Mouse (Mus musculus): ENCODE measurements around the gene Ntn4. TPM values are rescaled to one million over a fixed set of nuclear protein-coding genes. Genes with fewer than 3 reads are reported as not detected.
A peak's percentile ranks its signal among the peaks of the same experiment; 100 is the strongest.

Gene Ntn4
- polyA plus RNA-seq, 1 experiment from 2014 or later, result 0.50 TPM

DNA sequence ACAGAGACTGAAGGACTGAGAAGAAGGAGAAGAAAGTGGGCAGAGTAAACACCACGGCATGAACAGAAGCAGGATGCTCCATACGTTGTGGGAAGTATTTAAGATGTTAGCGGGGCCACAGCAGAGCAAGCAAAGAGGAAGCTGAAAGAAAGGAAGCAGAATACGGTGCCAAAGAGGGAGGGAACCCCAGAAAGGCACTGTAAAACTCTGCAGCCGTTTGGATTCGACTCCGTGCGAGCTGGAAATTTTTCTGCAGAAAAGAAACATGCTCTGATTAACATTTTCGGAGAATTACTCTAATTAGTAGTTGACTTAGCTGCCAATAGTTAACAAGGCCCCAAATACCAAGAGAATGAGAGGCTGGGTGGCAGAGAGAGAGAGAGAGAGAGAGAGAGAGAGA, 127.7 kb downstream of the Ntn4 start:
- Histone ChIP-seq H3K36me3 (ENCODE audit: control insufficient read depth, insufficient read depth, low read length) (no peaks in the 10 kb centered on the region), H3K4me2 (ENCODE audit: low read length) (no peak overlapping the region), H3K27me3 (ENCODE audit: control insufficient read depth, insufficient read depth, low read depth, low read length) (no peaks in the 10 kb centered on the region), H3K9me3 (replicated peaks; ENCODE audit: control insufficient read depth, low read length, poor library complexity, severe bottlenecking) (no peaks in the 10 kb centered on the region), H3K9ac (ENCODE audit: low read depth, low read length) (no peak overlapping the region), H3K4me3 (ENCODE audit: low read depth, low read length) (no peak overlapping the region), H3K27ac (ENCODE audit: low read length) (no peak overlapping the region), H3K4me1 (ENCODE audit: control insufficient read depth, insufficient read depth, low read length) (peaks cover 2% of the 10 kb centered on the region; the same call in 1 of the 2 replicates)
- no peak for ATAC-seq
- WGBS, result 65% methylated on average over 9 of the region's 9 CpGs

DNA sequence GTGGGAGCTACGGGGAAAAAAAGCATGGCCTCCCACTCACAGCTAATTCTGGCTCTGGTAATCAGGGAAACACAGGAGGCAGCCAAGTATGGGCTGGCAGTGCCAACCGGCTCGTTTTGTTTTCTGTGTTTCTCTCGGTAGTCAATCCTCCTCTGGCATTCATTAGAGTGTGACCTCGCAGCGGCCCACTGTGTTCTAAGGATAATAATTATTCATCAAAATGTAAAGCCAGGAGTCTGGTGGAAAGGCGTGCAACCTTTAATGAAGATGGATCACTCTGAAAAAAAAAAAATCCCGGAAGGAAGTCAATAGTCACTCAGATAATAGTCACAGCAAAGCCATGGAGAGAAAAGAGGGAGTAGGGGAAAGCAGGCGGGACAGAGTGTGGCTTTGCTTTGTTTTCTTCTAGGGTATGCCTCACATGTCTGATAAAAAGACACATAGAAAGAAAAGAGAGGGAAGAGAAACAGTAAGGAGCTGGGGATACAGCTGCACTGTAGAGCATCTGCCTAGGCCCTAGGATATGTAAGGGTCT, 131.5 kb downstream of the Ntn4 start:
- Histone ChIP-seq H3K9me3 (replicated peaks; ENCODE audit: control insufficient read depth, low read length, poor library complexity, severe bottlenecking) (no peaks in the 10 kb centered on the region), H3K36me3 (ENCODE audit: control insufficient read depth, insufficient read depth, low read length) (no peaks in the 10 kb centered on the region), H3K4me3 (ENCODE audit: low read depth, low read length) (no peak overlapping the region), H3K4me2 (ENCODE audit: low read length) (no peak overlapping the region), H3K9ac (ENCODE audit: low read depth, low read length) (no peak overlapping the region), H3K4me1 (ENCODE audit: control insufficient read depth, insufficient read depth, low read length) (peaks cover 2% of the 10 kb centered on the region; the same call in 1 of the 2 replicates), H3K27me3 (ENCODE audit: control insufficient read depth, insufficient read depth, low read depth, low read length) (no peaks in the 10 kb centered on the region), H3K27ac (ENCODE audit: low read length) (no peak overlapping the region)
- 32% methylated on average over 9 of the region's 9 CpGs for WGBS
- peak; percentile 66 for ATAC-seq

DNA sequence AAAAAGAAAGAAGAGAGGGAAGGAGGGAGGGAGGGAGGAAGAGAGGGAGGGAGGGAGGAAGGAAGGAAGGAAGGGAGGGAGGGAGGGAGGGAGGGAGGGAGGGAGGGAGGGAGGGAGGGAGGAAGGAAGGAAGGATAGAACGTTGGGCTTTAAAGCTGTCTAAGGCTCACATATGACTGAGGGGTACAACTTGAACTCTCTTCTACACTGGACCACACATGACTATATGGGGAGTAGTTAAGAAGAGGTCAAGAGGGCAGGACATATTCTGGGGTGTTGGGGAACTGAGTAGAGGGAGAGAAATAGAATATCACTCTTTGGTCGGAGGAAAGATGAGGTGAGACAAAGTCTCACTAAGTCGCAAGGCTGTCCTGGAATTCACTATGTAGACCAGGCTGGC, 132.0 kb downstream of the Ntn4 start:
- H3K4me3 ChIP-seq (ENCODE audit: low read depth, low read length), result no peak overlapping the region
- H3K36me3 ChIP-seq (ENCODE audit: control insufficient read depth, insufficient read depth, low read length), result no peaks in the 10 kb centered on the region
- peaks cover 2% of the 10 kb centered on the region; the same call in 1 of the 2 replicates for H3K4me1 ChIP-seq (ENCODE audit: control insufficient read depth, insufficient read depth, low read length)
- H3K9ac ChIP-seq (ENCODE audit: low read depth, low read length), result no peak overlapping the region
- no peak for ATAC-seq
- no peaks in the 10 kb centered on the region for H3K9me3 ChIP-seq (replicated peaks; ENCODE audit: control insufficient read depth, low read length, poor library complexity, severe bottlenecking)
- no peaks in the 10 kb centered on the region for H3K27me3 ChIP-seq (ENCODE audit: control insufficient read depth, insufficient read depth, low read depth, low read length)
- H3K4me2 ChIP-seq (ENCODE audit: low read length), result no peak overlapping the region
- H3K27ac ChIP-seq (ENCODE audit: low read length), result no peak overlapping the region
- WGBS, result 86% methylated on average over 3 of the region's 3 CpGs

DNA sequence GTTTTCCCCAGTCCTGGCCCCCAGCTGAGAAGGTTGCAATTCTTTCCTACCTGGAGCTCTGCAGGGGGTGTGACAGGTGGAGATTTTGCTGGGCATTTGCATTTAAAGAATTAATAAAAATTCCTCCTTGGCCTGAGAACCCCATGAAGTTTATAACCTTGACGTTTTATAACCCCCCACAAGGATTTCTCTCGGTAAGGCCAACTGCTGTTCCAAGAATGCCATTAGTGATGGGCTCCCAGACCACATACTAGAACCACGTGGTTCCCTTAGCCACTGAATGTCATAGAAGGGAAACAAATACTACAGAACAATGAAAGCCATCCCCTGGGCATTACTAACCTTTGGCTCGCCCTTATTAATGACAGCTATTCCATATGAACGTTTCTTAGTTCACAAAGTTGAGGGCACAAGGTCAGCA, 136.3 kb downstream of the Ntn4 start:
- peaks cover 2% of the 10 kb centered on the region; the same call in 1 of the 2 replicates for H3K4me1 ChIP-seq (ENCODE audit: control insufficient read depth, insufficient read depth, low read length)

DNA sequence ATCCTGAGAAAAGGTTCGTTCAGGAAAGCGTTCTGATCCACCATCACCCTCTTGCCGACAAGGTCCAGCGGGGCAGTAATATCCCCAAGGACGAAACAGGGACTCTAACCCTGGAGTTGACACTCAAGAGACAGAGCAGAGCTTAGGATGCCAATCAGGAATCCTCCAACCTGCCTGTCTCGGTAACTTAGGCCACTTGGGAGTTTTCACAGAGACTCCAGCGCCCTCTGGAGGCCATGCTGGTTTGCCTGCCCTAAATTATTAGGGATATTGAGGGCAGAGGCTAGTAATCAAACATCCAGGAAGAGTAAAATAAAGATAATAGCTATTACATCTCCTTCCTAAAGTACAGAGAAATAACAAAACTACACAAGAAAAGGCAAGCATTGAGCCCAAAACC, 136.9 kb downstream of the Ntn4 start:
- Histone ChIP-seq H3K4me2 (ENCODE audit: low read length) (no peak overlapping the region), H3K9ac (ENCODE audit: low read depth, low read length) (no peak overlapping the region), H3K27ac (ENCODE audit: low read length) (no peak overlapping the region), H3K36me3 (ENCODE audit: control insufficient read depth, insufficient read depth, low read length) (no peaks in the 10 kb centered on the region), H3K4me1 (ENCODE audit: control insufficient read depth, insufficient read depth, low read length) (no peaks in the 10 kb centered on the region), H3K9me3 (replicated peaks; ENCODE audit: control insufficient read depth, low read length, poor library complexity, severe bottlenecking) (no peaks in the 10 kb centered on the region), H3K27me3 (ENCODE audit: control insufficient read depth, insufficient read depth, low read depth, low read length) (no peaks in the 10 kb centered on the region), H3K4me3 (ENCODE audit: low read depth, low read length) (no peak overlapping the region)
- no peak for ATAC-seq
- 52% methylated on average over 7 of the region's 7 CpGs for WGBS

More for the DNA sequence above, 136.3 kb downstream of the Ntn4 start:
- no peak overlapping the region for H3K9ac ChIP-seq (ENCODE audit: low read depth, low read length)
- H3K27ac ChIP-seq (ENCODE audit: low read length), result no peak overlapping the region
- H3K4me2 ChIP-seq (ENCODE audit: low read length), result no peak overlapping the region
- H3K36me3 ChIP-seq (ENCODE audit: control insufficient read depth, insufficient read depth, low read length), result no peaks in the 10 kb centered on the region
- H3K4me3 ChIP-seq (ENCODE audit: low read depth, low read length), result no peak overlapping the region
- ATAC-seq, result no peak
- WGBS, result 46% methylated on average over 5 of the region's 5 CpGs
- no peaks in the 10 kb centered on the region for H3K27me3 ChIP-seq (ENCODE audit: control insufficient read depth, insufficient read depth, low read depth, low read length)
- H3K9me3 ChIP-seq (replicated peaks; ENCODE audit: control insufficient read depth, low read length, poor library complexity, severe bottlenecking), result no peaks in the 10 kb centered on the region

DNA sequence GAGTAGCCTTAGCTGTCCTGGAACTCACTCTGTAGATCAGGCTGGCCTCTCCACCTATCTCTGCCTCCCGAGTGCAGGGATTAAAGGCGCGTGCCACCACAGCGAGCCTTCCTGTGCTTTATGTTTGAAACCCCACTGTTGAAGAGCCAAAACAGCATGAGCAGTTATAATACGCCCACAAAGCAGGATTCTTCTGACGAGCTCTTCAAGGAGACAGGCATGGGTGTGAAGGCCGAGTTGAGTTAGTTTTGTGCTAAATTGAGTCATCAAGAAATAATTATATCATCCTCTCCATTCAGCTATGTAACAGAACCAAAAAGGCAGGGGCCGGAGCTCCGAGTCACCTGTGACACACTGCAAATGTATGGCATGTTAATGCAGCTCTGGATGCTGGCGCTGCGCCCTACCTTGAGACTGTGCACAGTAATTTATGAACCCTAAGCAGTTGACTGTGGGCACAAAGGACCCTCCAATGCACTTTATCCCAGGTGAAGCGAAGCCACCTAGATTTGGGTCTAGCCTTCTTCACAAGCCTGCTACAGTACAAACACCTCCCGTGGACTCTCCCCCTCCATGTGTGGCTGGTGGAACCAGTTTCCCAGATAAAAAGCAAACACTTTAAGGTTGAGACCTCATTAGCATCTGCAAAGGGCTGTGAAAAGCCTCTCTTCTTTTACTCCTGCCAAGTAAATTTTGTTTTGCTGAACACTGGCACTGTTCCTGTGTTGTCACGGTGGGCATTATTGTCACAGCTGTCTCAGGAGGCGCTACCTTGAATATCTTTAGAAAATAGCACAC, 142.9 kb downstream of the Ntn4 start:
- H3K9ac ChIP-seq (ENCODE audit: low read depth, low read length), result no peak overlapping the region
- no peak overlapping the region for H3K4me2 ChIP-seq (ENCODE audit: low read length)
- no peak overlapping the region for H3K27ac ChIP-seq (ENCODE audit: low read length)
- no peaks in the 10 kb centered on the region for H3K36me3 ChIP-seq (ENCODE audit: control insufficient read depth, insufficient read depth, low read length)
- no peaks in the 10 kb centered on the region for H3K9me3 ChIP-seq (replicated peaks; ENCODE audit: control insufficient read depth, low read length, poor library complexity, severe bottlenecking)
- ATAC-seq, result no peak
- WGBS, result 50% methylated on average over 15 of the region's 15 CpGs
- no peaks in the 10 kb centered on the region for H3K27me3 ChIP-seq (ENCODE audit: control insufficient read depth, insufficient read depth, low read depth, low read length)
- H3K4me3 ChIP-seq (ENCODE audit: low read depth, low read length), result no peak overlapping the region
- H3K4me1 ChIP-seq (ENCODE audit: control insufficient read depth, insufficient read depth, low read length), result no peaks in the 10 kb centered on the region; the same call in 1 of the 2 replicates

Other genes starting within 250 kb of the Ntn4 start
- 87.7 and 95.3 TPM in 2 replicates for gene Lta4h, start 187.3 kb upstream of the Ntn4 start, polyA plus RNA-seq (2015; fragmentation: Nextera tagmentation; extraction: Ambion mirVana)
- 0.17 TPM in 1 of 2 replicates, not detected in the other for gene Hal, start 151.9 kb upstream of the Ntn4 start, polyA plus RNA-seq (2015; fragmentation: Nextera tagmentation; extraction: Ambion mirVana)
- not detected in 2 replicates for gene Amdhd1, start 100.6 kb upstream of the Ntn4 start, polyA plus RNA-seq (2015; fragmentation: Nextera tagmentation; extraction: Ambion mirVana)
- gene Ccdc38, start 100.0 kb upstream of the Ntn4 start, polyA plus RNA-seq (2015; fragmentation: Nextera tagmentation; extraction: Ambion mirVana), result 0.50 and 0.83 TPM in 2 replicates
- 51.6 and 56.2 TPM in 2 replicates for gene Snrpf, start 51.0 kb upstream of the Ntn4 start, polyA plus RNA-seq (2015; fragmentation: Nextera tagmentation; extraction: Ambion mirVana)
- 0.14 and 0.30 TPM in 2 replicates for gene Usp44, start 190.9 kb downstream of the Ntn4 start, polyA plus RNA-seq (2015; fragmentation: Nextera tagmentation; extraction: Ambion mirVana)

All from midbrain, embryonic 16.5 days (tissue).